Mouse (Mus musculus) heart, embryonic 15.5 days (tissue): ENCODE data around the gene Bmp15. TPM values are rescaled to one million over a fixed set of nuclear protein-coding genes. Genes with fewer than 3 reads are reported as not detected.

Experiments used
- ATAC-seq: fragments of 200-750 bp; cut with Nextera tagmentation; replicated peaks from 2 replicates; pipeline ENCODE4 v1.8.0; 2017; ENCODE audit warnings: low read depth, moderate TSS enrichment; ENCODE audit not compliant: insufficient number of reproducible peaks, insufficient read depth, low FRiP score
- H3K27ac ChIP-seq: fragments of 300-500 bp; sonication (generic); 2 replicates; pipeline ENCODE4 v1.5.1; 2015; ENCODE audit warnings: mild to moderate bottlenecking, inconsistent platforms
- H3K27me3 ChIP-seq: fragments of 300-500 bp; sonication (generic); 2 replicates; pipeline ENCODE4 v1.6.1; 2015; ENCODE audit warnings: inconsistent platforms
- H3K36me3 ChIP-seq: fragments of 300-500 bp; sonication (generic); 2 replicates; pipeline ENCODE4 v1.6.1; 2015; ENCODE audit warnings: mild to moderate bottlenecking, inconsistent platforms
- H3K4me1 ChIP-seq: fragments of 300-500 bp; sonication (generic); replicated peaks from 2 replicates; pipeline ENCODE4 v1.6.1; 2015; ENCODE audit warnings: inconsistent platforms
- H3K4me2 ChIP-seq: fragments of 300-500 bp; sonication (generic); 2 replicates; pipeline ENCODE4 v1.6.1; 2015; ENCODE audit warnings: inconsistent platforms, mild to moderate bottlenecking, moderate library complexity
- H3K4me3 ChIP-seq: fragments of 300-500 bp; sonication (generic); 2 replicates; pipeline ENCODE4 v1.5.1; 2015; ENCODE audit warnings: mild to moderate bottlenecking, inconsistent platforms
- H3K9ac ChIP-seq: fragments of 300-500 bp; sonication (generic); 2 replicates; pipeline ENCODE4 v1.6.1; 2015; ENCODE audit warnings: mild to moderate bottlenecking, inconsistent platforms
- H3K9me3 ChIP-seq: fragments of 300-500 bp; sonication (generic); replicated peaks from 2 replicates; pipeline ENCODE4 v1.6.1; 2016; ENCODE audit warnings: inconsistent platforms
- WGBS: fragments of 180-500 bp; shearing (Covaris S2); methylation state at CpG from one replicate; pipeline ENCODE4 v1.1.7; 2015; ENCODE audit warnings: mixed read lengths; 5-methylcytosine and 5-hydroxymethylcytosine counted together
- polyA plus RNA-seq: library from polyadenylated mRNA; unstranded; fragments of >200 nt; fragmentation: Nextera tagmentation; extraction: Ambion mirVana; gene quantifications from 2 replicates; pipeline ENCODE4 v1.2.1, GENCODE M21; 2015

Bmp15 gene
- polyA plus RNA-seq = 0.24 and 0.40 TPM in 2 replicates

DNA sequence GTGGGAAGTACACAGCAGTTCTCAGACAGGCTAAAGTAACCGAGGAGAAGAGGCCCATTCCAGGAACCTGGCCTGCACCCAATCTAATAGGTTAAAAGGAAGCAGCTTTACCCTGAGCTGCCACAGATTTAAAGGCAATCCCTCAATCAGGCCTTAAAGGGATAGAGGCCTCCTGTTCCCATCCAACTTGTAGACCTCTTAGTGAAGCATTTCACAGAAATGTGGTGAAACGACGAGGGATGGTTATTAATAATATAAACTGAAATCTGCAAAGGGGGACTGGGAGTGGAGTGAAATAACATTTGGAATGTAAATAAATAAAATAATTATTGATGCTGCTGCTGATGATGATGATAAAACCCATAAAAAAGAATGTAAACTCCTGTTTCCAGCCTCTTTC lies at the start of gene Bmp15:
Gene Bmp15 (minus strand): TSS at position 101 of the 400 bp plus-strand sequence.
- WGBS = 62% methylated on average over 3 of the region's 3 CpGs
- no peak within 1 kb of the TSS for H3K4me3 ChIP-seq
- no peaks in the 10 kb centered on the region for H3K27me3 ChIP-seq
- H3K4me1 ChIP-seq = no peaks in the 10 kb centered on the region
- no peak within 1 kb of the TSS for H3K4me2 ChIP-seq
- H3K36me3 ChIP-seq = no peaks in the 10 kb centered on the region
- no peaks in the 10 kb centered on the region for H3K9me3 ChIP-seq
- H3K9ac ChIP-seq = no peak within 1 kb of the TSS
- no peak within 1 kb of the TSS for H3K27ac ChIP-seq
- ATAC-seq = no peak

DNA sequence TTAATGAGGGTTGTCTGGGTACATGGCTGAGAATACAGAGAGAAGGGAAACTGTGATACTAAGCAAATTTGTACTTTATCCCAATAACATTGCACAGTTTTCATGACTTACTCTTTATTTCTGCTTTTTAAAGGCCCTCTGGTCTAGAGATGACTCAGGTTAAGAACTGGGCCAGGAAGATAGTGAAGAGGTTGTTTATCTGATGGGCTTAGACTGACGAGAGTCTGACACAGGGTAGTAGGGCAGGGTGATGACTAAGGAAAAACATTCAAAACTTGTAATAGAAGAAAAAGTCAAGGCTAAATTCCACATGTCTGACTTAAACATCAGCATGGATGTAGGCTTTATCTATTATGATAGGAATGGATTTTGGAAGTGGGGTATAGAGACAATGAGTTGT lies 48.3 kb upstream of the Bmp15 start:
- Histone ChIP-seq H3K9ac (no peak overlapping the region), H3K27me3 (no peaks in the 10 kb centered on the region), H3K9me3 (no peaks in the 10 kb centered on the region), H3K4me3 (no peak overlapping the region), H3K36me3 (no peaks in the 10 kb centered on the region), H3K4me1 (no peaks in the 10 kb centered on the region), H3K4me2 (no peak overlapping the region), H3K27ac (no peak overlapping the region)
- ATAC-seq = no peak
- WGBS = 44% methylated on average over 1 of the region's 1 CpGs

DNA sequence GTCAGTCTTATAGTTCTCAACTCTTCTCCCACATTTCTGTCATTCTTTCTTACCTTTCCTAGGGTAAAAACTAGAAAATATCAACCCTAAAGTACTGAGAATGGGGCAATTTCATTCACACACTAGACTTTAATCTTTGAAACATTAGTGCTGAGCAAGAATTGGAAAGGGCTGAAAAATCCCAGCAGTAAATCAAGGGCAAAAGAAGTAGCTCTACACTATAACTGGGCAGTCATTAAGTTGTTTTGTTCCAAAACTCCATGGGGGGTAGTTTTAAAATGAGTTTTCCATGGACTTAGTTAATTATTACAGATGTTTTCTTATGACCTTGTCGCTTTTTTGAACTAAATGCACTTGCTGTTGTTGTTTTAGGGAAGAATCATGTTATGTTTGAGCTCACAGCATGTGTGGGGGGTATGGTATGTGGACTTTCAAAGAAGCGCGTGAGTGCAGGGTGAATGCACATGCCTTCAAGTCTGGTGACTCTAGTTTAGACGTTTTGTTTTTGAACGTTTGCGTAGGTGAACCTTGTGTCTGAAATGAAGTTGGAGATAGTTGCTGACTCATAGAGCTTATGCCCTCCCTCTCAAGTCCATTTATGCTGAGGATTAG lies 37.1 kb upstream of the Bmp15 start:
- Histone ChIP-seq H3K9ac (no peak overlapping the region), H3K36me3 (no peaks in the 10 kb centered on the region), H3K4me2 (no peak overlapping the region), H3K27me3 (no peaks in the 10 kb centered on the region), H3K4me1 (no peaks in the 10 kb centered on the region), H3K4me3 (no peak overlapping the region), H3K27ac (no peak overlapping the region), H3K9me3 (no peaks in the 10 kb centered on the region)
- 68% methylated on average over 6 of the region's 6 CpGs for WGBS
- ATAC-seq = no peak

DNA sequence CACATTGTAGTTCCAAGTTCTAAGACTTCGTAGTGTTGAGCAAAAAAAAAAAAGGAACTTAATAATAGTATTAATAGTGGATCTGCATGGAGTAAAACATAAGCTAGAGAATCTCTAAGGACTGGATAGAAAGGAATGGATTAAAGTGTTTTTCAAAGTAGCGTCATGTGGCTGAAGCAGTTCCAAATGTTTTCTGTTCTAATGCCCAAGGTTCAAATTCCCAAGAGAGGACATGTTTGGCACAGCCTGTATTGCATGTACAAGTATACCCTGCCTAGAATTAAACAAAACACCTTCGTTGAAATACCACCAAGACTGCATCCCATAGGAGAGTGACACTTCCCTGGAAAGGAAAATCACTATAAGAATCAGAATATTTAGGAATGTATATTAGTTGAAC lies 36.4 kb upstream of the Bmp15 start:
- H3K36me3 ChIP-seq = no peaks in the 10 kb centered on the region
- WGBS = 56% methylated on average over 3 of the region's 3 CpGs
- no peaks in the 10 kb centered on the region for H3K4me1 ChIP-seq
- H3K9me3 ChIP-seq = no peaks in the 10 kb centered on the region
- no peak overlapping the region for H3K4me2 ChIP-seq
- no peak overlapping the region for H3K27ac ChIP-seq
- no peak overlapping the region for H3K9ac ChIP-seq
- no peak for ATAC-seq
- H3K27me3 ChIP-seq = no peaks in the 10 kb centered on the region
- no peak overlapping the region for H3K4me3 ChIP-seq

DNA sequence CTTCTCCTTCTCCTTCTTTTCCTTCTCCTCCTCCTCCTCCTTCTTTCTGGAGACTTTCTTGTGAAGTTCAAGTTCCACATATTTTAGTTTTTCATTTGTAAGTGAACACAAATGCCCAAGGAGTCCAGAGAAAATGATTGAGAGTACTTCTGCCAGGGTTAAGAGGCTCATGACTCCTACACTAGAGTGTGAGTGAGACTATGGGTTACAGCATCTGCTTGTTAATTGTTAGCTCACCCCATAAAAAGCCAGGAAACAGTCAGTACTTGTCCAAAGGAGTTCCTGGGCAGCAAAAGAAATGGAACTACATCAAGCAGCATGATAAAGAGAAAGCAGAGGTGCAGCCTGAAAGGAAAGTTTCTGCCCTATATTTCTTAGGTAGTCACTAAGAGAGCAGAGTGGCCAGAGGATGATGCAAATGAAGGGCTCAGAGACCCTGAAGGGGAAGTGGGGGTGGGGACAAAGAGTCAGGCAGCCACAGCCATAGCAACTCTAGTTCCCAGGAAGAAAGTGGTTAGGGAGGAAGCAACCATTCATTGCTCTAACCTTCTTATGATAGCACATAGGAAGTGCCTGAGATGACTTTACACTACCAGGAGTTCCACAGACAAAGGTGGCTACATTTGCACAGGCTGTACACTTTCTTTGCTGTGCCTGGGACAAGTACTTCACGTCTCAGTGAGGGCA lies 24.9 kb upstream of the Bmp15 start:
- no peaks in the 10 kb centered on the region for H3K4me1 ChIP-seq
- H3K27ac ChIP-seq = no peak overlapping the region

DNA sequence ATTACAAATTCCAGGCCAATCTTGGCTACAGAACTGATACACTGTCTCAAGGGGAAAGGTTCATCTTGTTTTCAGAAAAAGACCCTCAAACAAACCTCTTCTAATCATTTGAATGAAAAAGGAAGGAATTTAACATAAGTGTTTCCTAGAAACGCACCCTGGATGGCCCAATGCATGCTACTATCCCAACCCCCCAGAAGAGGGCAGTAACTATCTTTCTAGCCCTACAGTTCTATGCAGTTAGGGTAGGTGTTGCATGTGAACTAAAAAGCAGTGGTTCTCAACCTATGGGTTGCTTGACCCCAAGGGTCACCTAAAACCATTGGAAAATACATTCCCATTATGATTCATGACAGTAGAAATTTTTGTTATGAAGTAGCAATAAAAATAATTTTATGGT lies 3.5 kb upstream of the Bmp15 start:
- 13% methylated on average over 1 of the region's 1 CpGs for WGBS

More for the DNA sequence above, 24.9 kb upstream of the Bmp15 start:
- no peak for ATAC-seq
- Histone ChIP-seq H3K36me3 (no peaks in the 10 kb centered on the region), H3K9me3 (no peaks in the 10 kb centered on the region), H3K27me3 (no peaks in the 10 kb centered on the region), H3K4me2 (no peak overlapping the region), H3K4me3 (no peak overlapping the region), H3K9ac (no peak overlapping the region)
- 45% methylated on average over 1 of the region's 1 CpGs for WGBS

DNA sequence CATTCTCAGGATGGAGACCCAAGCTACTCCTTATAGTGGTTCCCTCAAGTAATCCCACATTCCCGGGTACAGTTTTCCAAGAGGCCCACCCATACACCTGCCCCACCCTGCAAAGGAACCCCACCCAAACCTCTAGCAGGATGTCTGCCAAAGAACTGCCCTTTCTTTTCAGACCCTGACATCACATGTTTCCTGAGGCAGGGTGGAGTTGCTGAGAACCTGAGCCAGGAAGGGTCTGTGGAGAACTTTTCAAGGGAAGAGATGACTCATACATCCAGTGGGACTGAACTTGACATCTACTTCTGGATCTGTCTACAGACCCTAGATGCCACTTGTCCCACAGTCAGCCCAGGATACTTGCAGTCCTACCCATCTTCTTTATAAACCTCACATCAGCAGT lies 2.8 kb downstream of the Bmp15 start:
- H3K4me2 ChIP-seq = no peak overlapping the region
- ATAC-seq = no peak
- H3K27ac ChIP-seq = no peak overlapping the region
- H3K4me3 ChIP-seq = no peak overlapping the region
- no peaks in the 10 kb centered on the region for H3K9me3 ChIP-seq
- no peaks in the 10 kb centered on the region for H3K4me1 ChIP-seq
- WGBS = 50% methylated on average over 1 of the region's 1 CpGs
- no peaks in the 10 kb centered on the region for H3K27me3 ChIP-seq
- no peak overlapping the region for H3K9ac ChIP-seq
- H3K36me3 ChIP-seq = no peaks in the 10 kb centered on the region

More for the DNA sequence above, 3.5 kb upstream of the Bmp15 start:
- Histone ChIP-seq H3K36me3 (no peaks in the 10 kb centered on the region), H3K4me1 (no peaks in the 10 kb centered on the region), H3K27me3 (no peaks in the 10 kb centered on the region), H3K4me3 (no peak overlapping the region), H3K9me3 (no peaks in the 10 kb centered on the region), H3K9ac (no peak overlapping the region), H3K27ac (no peak overlapping the region), H3K4me2 (no peak overlapping the region)
- no peak for ATAC-seq

Other genes starting within 250 kb of the Bmp15 start
- gene AU022751, start 237.3 kb downstream of the Bmp15 start, polyA plus RNA-seq = not detected in 2 replicates
- gene Nudt10, start 147.7 kb downstream of the Bmp15 start, polyA plus RNA-seq = 2.3 and 3.4 TPM in 2 replicates
- gene Shroom4, start 79.1 kb upstream of the Bmp15 start, polyA plus RNA-seq = 2.2 and 3.5 TPM in 2 replicates